Mouse (Mus musculus): Measurements from ENCODE around the gene Rasgef1b. TPM values are rescaled to one million over a fixed set of nuclear protein-coding genes. Genes with fewer than 3 reads are reported as not detected.

Gene Rasgef1b
- polyA plus RNA-seq, 1 experiment = 4.5 TPM

GRCm38 (mm10) chr5:99689909-99690308 is 39.0 kb downstream of the Rasgef1b start:
- Histone ChIP-seq H3K27ac (ENCODE audit: control insufficient read depth, insufficient read depth, low read length) (no peak overlapping the region), H3K36me3 (ENCODE audit: control insufficient read depth, insufficient read depth, low read length) (no peaks in the 10 kb centered on the region), H3K4me1 (replicated peaks; ENCODE audit: control insufficient read depth, insufficient read depth, low read length) (no peaks in the 10 kb centered on the region), H3K4me3 (ENCODE audit: control insufficient read depth, insufficient read depth, low read length) (no peak overlapping the region), H3K27me3 (ENCODE audit: control insufficient read depth, insufficient read depth, low read length) (no peaks in the 10 kb centered on the region)
- no peak for DNase-seq
- WGBS = 67% methylated on average over 7 of the region's 7 CpGs
- TF ChIP-seq POLR2A (IDR thresholded peaks at IDR 0.05; ENCODE audit: control insufficient read depth, extremely low read depth, insufficient read depth, low read length, poor library complexity) (no peak), CTCF (IDR thresholded peaks at IDR 0.05; ENCODE audit: borderline replicate concordance, control insufficient read depth, extremely low read depth, insufficient read depth, low read length, poor library complexity) (no peak)

DNA sequence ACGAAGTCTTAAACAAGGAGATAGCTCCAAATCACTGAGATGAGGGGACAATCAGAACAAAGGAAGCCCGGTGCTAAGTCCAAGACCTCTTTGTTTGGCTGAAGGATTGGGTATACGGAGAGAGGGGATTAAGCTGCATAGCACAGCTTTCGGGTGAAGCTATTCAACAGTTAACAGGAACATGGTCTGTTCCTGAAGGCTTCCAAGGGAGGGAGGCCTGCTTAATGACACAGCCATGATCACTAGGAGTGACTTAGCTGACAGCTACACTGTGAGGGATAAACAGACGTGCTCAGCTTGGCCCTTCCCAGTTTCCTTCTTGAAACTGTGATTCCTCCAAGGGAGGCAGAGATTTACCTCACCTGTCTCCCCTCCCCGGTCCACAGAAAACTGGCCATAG is 41.0 kb downstream of the Rasgef1b start:
- no peak overlapping the region for H3K27ac ChIP-seq (ENCODE audit: control insufficient read depth, insufficient read depth, low read length)
- TF ChIP-seq CTCF (IDR thresholded peaks at IDR 0.05; ENCODE audit: borderline replicate concordance, control insufficient read depth, extremely low read depth, insufficient read depth, low read length, poor library complexity) = no peak
- no peak for TF ChIP-seq POLR2A (IDR thresholded peaks at IDR 0.05; ENCODE audit: control insufficient read depth, extremely low read depth, insufficient read depth, low read length, poor library complexity)
- WGBS = 77% methylated on average over 6 of the region's 6 CpGs
- H3K4me1 ChIP-seq (replicated peaks; ENCODE audit: control insufficient read depth, insufficient read depth, low read length) = no peaks in the 10 kb centered on the region
- H3K27me3 ChIP-seq (ENCODE audit: control insufficient read depth, insufficient read depth, low read length) = no peaks in the 10 kb centered on the region
- no peaks in the 10 kb centered on the region for H3K36me3 ChIP-seq (ENCODE audit: control insufficient read depth, insufficient read depth, low read length)
- no peak overlapping the region for H3K4me3 ChIP-seq (ENCODE audit: control insufficient read depth, insufficient read depth, low read length)
- DNase-seq = no peak

GRCm38 (mm10) chr5:99684023-99684422 is 44.8 kb downstream of the Rasgef1b start:
- no peaks in the 10 kb centered on the region for H3K27me3 ChIP-seq (ENCODE audit: control insufficient read depth, insufficient read depth, low read length)
- TF ChIP-seq POLR2A (IDR thresholded peaks at IDR 0.05; ENCODE audit: control insufficient read depth, extremely low read depth, insufficient read depth, low read length, poor library complexity) (no peak), CTCF (IDR thresholded peaks at IDR 0.05; ENCODE audit: borderline replicate concordance, control insufficient read depth, extremely low read depth, insufficient read depth, low read length, poor library complexity) (no peak)
- no peaks in the 10 kb centered on the region for H3K4me1 ChIP-seq (replicated peaks; ENCODE audit: control insufficient read depth, insufficient read depth, low read length)
- no peak overlapping the region for H3K27ac ChIP-seq (ENCODE audit: control insufficient read depth, insufficient read depth, low read length)
- no peak overlapping the region for H3K4me3 ChIP-seq (ENCODE audit: control insufficient read depth, insufficient read depth, low read length)
- 70% methylated on average over 2 of the region's 2 CpGs for WGBS
- no peaks in the 10 kb centered on the region for H3K36me3 ChIP-seq (ENCODE audit: control insufficient read depth, insufficient read depth, low read length)
- DNase-seq = no peak

DNA sequence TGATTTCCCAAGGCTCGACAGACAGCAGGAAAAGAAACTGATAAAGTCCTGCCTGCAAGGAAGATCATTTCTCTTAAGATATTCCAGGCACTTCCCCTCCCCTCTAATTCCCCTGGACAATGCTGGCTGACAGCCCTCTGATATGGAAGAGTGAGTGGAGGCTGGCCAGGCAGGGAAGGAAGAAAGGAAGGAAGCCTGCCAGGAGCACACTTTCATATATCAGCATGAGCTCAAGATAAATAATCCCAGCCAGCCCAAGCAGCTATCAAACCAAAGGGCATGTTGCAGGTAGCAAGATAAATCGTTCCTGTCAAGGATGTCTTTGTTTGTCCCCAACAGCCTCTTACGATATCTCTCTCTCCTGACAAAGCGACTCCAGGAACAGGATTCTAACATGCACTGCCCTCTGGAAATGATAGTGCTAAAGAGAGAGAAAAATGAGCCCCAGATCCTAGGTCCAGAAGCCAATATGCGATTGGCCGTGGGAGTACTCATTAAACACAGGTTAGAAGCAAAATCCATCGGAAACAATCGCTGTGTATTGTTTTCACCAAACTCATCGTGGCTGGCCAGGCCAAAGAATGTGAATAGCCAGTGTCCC is 58.8 kb downstream of the Rasgef1b start:
- TF ChIP-seq POLR2A (IDR thresholded peaks at IDR 0.05; ENCODE audit: control insufficient read depth, extremely low read depth, insufficient read depth, low read length, poor library complexity) (no peak), CTCF (IDR thresholded peaks at IDR 0.05; ENCODE audit: borderline replicate concordance, control insufficient read depth, extremely low read depth, insufficient read depth, low read length, poor library complexity) (no peak)
- 48% methylated on average over 9 of the region's 9 CpGs for WGBS

GRCm38 (mm10) chr5:99656024-99656423 is 72.8 kb downstream of the Rasgef1b start:
- Histone ChIP-seq H3K27me3 (ENCODE audit: control insufficient read depth, insufficient read depth, low read length) (no peaks in the 10 kb centered on the region), H3K4me1 (replicated peaks; ENCODE audit: control insufficient read depth, insufficient read depth, low read length) (no peaks in the 10 kb centered on the region), H3K36me3 (ENCODE audit: control insufficient read depth, insufficient read depth, low read length) (no peaks in the 10 kb centered on the region), H3K4me3 (ENCODE audit: control insufficient read depth, insufficient read depth, low read length) (no peak overlapping the region), H3K27ac (ENCODE audit: control insufficient read depth, insufficient read depth, low read length) (no peak overlapping the region)
- TF ChIP-seq POLR2A (IDR thresholded peaks at IDR 0.05; ENCODE audit: control insufficient read depth, extremely low read depth, insufficient read depth, low read length, poor library complexity) (no peak), CTCF (IDR thresholded peaks at IDR 0.05; ENCODE audit: borderline replicate concordance, control insufficient read depth, extremely low read depth, insufficient read depth, low read length, poor library complexity) (no peak)
- WGBS = 78% methylated on average over 5 of the region's 5 CpGs
- no peak for DNase-seq

More for the DNA sequence above, 58.8 kb downstream of the Rasgef1b start:
- no peak overlapping the region for H3K27ac ChIP-seq (ENCODE audit: control insufficient read depth, insufficient read depth, low read length)
- H3K4me3 ChIP-seq (ENCODE audit: control insufficient read depth, insufficient read depth, low read length) = no peak overlapping the region
- no peaks in the 10 kb centered on the region for H3K36me3 ChIP-seq (ENCODE audit: control insufficient read depth, insufficient read depth, low read length)
- no peaks in the 10 kb centered on the region for H3K4me1 ChIP-seq (replicated peaks; ENCODE audit: control insufficient read depth, insufficient read depth, low read length)
- H3K27me3 ChIP-seq (ENCODE audit: control insufficient read depth, insufficient read depth, low read length) = no peaks in the 10 kb centered on the region
- DNase-seq = no peak

GRCm38 (mm10) chr5:99652931-99653330 is 75.9 kb downstream of the Rasgef1b start:
- Histone ChIP-seq H3K4me3 (ENCODE audit: control insufficient read depth, insufficient read depth, low read length) (no peak overlapping the region), H3K36me3 (ENCODE audit: control insufficient read depth, insufficient read depth, low read length) (no peaks in the 10 kb centered on the region), H3K4me1 (replicated peaks; ENCODE audit: control insufficient read depth, insufficient read depth, low read length) (no peaks in the 10 kb centered on the region), H3K27ac (ENCODE audit: control insufficient read depth, insufficient read depth, low read length) (no peak overlapping the region), H3K27me3 (ENCODE audit: control insufficient read depth, insufficient read depth, low read length) (no peaks in the 10 kb centered on the region)
- WGBS = 76% methylated on average over 10 of the region's 10 CpGs
- no peak for TF ChIP-seq POLR2A (IDR thresholded peaks at IDR 0.05; ENCODE audit: control insufficient read depth, extremely low read depth, insufficient read depth, low read length, poor library complexity)
- no peak for TF ChIP-seq CTCF (IDR thresholded peaks at IDR 0.05; ENCODE audit: borderline replicate concordance, control insufficient read depth, extremely low read depth, insufficient read depth, low read length, poor library complexity)
- no peak for DNase-seq

DNA sequence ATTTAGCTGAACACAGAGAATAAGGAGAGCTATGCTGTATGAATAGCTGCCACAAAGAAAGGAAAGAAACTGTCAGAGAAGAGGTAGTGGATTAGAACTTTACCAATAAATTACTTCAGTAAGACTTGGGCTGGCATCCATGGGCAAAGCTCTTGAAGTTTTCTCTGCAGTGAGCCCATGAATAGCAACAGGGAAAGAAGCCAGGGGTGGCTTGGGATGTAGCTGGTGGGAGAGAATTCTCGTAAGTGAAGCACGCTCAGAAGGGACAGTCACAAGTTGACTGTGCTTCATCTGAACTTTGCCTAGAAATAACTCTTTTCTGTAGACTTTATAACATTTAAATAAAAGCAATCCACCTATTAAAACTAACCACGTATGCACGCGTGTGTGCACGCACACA is 87.5 kb downstream of the Rasgef1b start:
- 94% methylated on average over 6 of the region's 6 CpGs for WGBS
- DNase-seq = no peak
- Histone ChIP-seq H3K36me3 (ENCODE audit: control insufficient read depth, insufficient read depth, low read length) (no peaks in the 10 kb centered on the region), H3K27ac (ENCODE audit: control insufficient read depth, insufficient read depth, low read length) (no peak overlapping the region), H3K27me3 (ENCODE audit: control insufficient read depth, insufficient read depth, low read length) (no peaks in the 10 kb centered on the region; the same call in 1 of the 2 replicates), H3K4me1 (replicated peaks; ENCODE audit: control insufficient read depth, insufficient read depth, low read length) (no peaks in the 10 kb centered on the region), H3K4me3 (ENCODE audit: control insufficient read depth, insufficient read depth, low read length) (no peak overlapping the region)
- TF ChIP-seq CTCF (IDR thresholded peaks at IDR 0.05; ENCODE audit: borderline replicate concordance, control insufficient read depth, extremely low read depth, insufficient read depth, low read length, poor library complexity) = no peak
- no peak for TF ChIP-seq POLR2A (IDR thresholded peaks at IDR 0.05; ENCODE audit: control insufficient read depth, extremely low read depth, insufficient read depth, low read length, poor library complexity)
